Mouse (Mus musculus) heart, adult 9 months (tissue): ENCODE results near the gene Rasgrf1.

Source experiments
- DNase-seq, 2 experiments: peaks; one replicate each; pipeline ENCODE4 v3.0.0; 2022; ENCODE audit warnings: low spot score in 2 of 2

The Rasgrf1 gene

DNA sequence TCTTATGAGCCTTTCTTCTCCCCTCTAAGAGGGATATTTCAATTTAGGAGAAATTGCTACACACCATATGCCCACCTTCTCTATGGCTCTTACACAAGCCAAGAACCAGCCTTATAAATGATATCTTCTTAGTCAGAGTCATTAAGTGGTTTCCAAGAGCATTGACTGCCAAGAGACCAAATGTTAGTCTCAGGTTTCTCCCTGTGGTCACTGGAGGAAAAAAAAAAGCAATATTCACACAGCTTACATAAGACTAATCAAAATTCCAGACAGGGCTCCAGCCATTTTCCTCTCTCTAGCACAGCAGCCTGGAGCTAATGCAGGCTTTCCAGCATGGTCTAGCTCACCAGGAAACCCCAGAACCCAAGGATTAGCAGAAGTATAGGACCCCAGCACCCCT, 3.1 kb upstream of the Rasgrf1 start:
- no peak for DNase-seq

GRCm38 (mm10) chr9:89907941-89908340, 1.8 kb upstream of the Rasgrf1 start:
- DNase-seq = no peak

DNA sequence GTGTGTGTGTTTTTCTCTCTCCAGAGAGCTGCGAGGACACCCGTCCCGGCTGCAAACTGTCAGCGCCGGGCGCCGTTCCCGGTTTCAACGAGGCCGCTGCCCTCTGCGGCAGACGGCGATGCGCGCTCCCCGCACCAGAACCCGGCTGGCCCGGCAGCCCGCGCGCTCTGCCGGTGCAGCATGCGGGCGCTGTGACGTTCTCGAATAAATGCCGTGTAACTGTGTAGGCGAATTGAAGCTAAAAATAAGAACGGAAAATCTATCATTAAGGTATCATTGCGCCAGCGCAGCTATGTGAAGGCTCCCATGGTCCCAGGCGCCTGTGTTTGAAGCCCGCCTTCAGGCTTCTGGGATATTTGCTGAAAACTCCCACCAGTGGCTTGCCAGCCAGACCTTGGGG, 1.1 kb upstream of the Rasgrf1 start:
- DNase-seq = no peak

DNA sequence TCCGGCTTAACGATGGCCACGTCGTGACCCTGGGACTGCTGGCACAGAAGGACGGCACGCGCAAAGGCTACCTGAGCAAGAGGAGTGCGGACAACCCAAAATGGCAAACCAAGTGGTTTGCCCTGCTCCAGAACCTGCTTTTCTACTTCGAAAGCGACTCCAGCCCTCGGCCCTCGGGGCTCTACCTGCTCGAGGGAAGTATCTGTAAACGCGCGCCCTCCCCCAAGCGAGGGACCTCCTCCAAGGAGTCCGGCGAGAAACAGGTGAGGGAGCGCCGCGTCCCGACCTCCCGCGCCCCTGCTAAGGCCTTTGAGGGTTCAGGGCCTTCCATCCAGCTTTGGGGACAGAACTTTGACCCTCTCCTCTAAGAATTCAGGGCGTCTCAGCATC, 298 bp downstream of the Rasgrf1 start:
- no peak for DNase-seq

- no peak for DNase-seq
Observed at GRCm38 (mm10) chr9:89910741-89911444, 1.2 kb downstream of the Rasgrf1 start.

GRCm38 (mm10) chr9:89911891-89912549, 2.3 kb downstream of the Rasgrf1 start:
- DNase-seq = no peak

DNA sequence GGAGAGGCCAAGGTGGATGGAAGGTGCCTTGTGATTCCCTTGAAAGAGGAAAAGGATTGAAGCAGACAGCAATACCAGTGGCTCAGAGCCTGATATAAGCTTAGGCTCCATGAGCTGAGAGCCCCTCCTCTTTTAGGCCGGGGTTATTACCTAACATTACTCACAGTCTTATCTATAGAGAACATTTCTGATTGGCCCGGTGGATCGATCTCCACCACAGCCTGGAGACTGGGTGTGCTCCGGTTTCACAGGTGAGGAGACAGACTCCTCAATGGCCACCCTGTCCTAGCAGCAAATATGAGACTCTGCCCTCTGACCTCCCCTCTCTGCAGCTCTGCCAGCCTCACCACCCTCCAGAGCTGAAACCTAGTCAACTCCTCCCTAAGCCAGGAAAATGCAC, 3.4 kb downstream of the Rasgrf1 start:
- DNase-seq = no peak

GRCm38 (mm10) chr9:89916471-89916870, 6.8 kb downstream of the Rasgrf1 start:
- DNase-seq = no peak

DNA sequence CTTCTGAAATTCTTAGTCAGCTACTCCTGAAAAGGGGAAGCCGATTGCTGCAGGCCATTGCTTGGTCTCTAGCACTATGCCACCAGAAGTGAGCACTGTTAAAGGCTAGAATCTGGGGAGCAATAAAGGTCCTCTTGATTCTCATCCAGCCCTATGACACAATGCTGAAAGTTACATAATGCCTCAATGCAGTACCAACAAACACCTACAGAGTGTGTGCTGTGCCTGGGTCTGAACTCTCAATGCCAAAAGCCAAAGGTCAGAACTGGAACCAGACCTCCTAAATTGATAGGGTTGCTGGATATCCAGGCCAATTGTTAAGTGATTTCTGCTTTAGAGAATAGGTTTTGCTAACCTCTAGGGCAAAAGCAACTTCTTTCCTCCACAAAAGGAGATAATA, 7.7 kb downstream of the Rasgrf1 start:
- no peak for DNase-seq

GRCm38 (mm10) chr9:89918832-89919231, 9.1 kb downstream of the Rasgrf1 start:
- DNase-seq = no peak

DNA sequence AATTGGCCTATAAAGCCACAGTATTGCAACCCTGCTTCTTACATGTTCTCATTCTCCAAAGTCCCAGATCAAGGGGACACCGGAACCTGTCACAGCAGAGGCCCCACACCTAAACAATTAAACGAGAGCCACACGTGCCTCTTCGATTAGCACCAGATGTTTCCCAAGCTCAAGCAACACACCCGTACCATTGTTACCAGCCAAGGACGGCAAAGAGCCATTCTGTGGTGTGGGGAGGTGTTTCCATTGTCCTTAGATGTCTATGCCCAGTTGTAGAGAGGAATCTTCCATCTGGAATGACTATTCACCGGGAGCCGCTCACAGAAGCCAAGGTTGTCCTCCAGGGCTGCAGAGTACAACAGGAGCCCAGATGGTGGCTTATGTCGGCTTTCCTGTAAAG, 11.4 kb downstream of the Rasgrf1 start:
- DNase-seq = no peak

GRCm38 (mm10) chr9:89922666-89923065, 13.0 kb downstream of the Rasgrf1 start:
- no peak for DNase-seq

GRCm38 (mm10) chr9:89924836-89925235, 15.1 kb downstream of the Rasgrf1 start:
- no peak for DNase-seq

- DNase-seq = no peak
Observed at GRCm38 (mm10) chr9:89928497-89928896, 18.8 kb downstream of the Rasgrf1 start.

GRCm38 (mm10) chr9:89940428-89940827, 30.7 kb downstream of the Rasgrf1 start:
- no peak for DNase-seq

DNA sequence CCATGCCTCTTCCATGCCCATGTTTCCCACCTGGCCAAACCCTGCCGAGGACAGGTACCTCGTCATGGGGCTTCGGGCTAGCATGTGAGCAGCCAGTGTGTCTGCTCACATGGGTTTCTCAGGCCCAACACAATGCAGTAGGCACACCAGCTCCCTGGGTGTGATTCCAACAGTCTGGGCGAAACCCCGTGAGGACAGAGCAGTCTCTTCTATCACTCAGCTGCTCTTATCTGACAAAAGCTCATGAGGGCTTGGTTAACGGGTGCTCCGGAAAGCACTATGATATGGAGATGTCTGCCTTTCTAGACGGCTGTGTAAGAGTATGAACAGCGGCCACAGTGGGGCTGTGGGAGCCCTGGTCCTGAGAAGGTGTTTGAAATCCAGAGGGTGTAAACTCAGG, 37.1 kb downstream of the Rasgrf1 start:
- DNase-seq = no peak

- DNase-seq = no peak
Observed at GRCm38 (mm10) chr9:89948602-89949001, 38.9 kb downstream of the Rasgrf1 start.

DNA sequence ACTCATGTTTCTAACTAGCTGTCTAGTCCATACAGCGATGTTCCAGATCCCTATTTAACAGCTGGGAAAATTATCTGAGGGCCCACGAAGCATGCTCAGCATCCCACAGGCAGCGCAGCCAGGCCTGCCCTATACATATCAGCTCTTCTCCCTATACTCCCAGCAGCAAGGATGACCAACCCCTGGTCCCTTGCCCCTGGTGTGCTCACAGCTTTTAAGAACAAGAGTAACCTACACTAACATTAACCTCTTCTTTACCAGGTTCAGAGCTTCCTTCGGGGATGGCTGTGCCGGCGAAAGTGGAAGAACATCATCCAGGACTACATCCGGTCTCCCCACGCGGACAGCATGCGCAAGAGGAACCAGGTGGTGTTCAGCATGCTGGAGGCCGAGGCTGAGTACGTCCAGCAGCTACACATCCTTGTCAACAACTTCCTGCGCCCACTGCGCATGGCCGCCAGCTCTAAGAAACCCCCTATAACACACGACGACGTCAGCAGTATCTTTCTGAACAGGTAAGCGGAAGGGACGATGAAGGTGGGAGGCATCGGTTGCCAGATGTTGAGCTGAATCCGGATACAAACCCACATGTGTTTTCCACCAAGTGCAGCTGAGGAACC, 44.0 kb downstream of the Rasgrf1 start:
- no peak for DNase-seq

DNA sequence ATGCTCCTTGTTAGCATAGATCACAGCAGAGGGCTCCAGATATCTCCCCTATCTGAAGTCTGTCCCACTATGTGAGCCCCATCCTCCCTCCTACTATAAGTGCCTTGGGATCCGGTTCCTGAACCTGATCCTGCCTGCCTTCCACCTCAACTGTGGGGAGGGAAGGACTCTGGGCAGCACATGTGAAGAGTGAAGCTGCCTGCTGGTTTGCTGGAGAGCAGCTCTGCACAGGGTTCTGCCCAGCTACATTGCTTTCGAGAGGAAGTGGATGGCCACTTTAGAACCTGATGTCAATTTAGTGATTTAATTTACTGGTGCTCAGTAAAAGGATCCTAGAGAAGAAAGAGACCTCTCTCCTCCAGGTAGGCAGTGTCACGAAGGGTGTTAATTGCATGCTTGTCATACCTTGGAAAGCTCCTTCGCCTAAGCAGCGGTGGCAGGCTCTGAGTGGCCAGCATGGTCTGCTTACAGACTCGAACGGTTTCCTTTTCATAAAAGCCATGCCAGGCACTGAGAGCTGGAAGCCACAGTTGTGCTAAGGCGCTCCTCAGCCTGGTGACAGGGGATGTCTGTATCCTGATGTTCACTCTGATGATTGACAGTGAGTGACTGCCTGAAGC, 45.3 kb downstream of the Rasgrf1 start:
- no peak for DNase-seq

DNA sequence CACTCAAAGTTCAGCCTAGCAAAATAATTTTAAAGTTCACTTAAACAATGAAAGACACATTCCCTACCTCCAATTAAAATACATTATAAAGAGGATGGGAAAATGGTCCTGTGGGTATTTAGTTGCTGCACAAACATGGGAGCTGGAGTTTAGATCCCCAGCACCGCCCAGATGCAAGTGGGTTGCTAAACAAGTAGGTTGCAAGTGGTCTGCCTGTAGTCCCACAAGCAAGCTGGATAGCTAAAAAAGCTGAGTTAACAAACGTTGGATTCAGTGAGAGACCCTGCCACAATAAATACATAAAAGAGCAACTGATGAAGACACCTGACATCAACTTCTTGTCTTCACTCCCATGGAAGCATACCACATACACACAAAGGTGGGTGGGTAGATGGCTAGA, 49.3 kb downstream of the Rasgrf1 start:
- DNase-seq = no peak

GRCm38 (mm10) chr9:89964091-89964490, 54.4 kb downstream of the Rasgrf1 start:
- DNase-seq = no peak

DNA sequence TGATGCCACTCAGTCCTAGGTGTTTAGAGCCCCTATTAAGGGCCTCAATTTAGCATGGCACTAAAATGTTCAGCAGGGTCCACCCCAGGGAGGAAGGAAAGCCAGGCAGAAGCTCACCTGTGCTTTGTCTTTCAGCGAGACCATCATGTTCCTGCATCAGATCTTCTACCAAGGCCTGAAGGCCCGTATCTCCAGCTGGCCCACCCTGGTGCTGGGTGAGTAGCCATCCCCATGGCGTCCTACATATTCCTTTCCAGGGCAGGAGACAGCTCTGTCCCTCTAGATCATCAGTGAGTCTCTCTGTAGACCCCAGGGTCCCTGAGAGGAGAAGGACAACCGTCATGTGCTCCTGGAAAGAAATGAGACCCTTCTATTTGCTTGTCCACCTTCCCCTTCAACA, 58.0 kb downstream of the Rasgrf1 start:
- no peak for DNase-seq
